ENCODE assay signal across 8 mouse cellular contexts in the genomic region with DNA sequence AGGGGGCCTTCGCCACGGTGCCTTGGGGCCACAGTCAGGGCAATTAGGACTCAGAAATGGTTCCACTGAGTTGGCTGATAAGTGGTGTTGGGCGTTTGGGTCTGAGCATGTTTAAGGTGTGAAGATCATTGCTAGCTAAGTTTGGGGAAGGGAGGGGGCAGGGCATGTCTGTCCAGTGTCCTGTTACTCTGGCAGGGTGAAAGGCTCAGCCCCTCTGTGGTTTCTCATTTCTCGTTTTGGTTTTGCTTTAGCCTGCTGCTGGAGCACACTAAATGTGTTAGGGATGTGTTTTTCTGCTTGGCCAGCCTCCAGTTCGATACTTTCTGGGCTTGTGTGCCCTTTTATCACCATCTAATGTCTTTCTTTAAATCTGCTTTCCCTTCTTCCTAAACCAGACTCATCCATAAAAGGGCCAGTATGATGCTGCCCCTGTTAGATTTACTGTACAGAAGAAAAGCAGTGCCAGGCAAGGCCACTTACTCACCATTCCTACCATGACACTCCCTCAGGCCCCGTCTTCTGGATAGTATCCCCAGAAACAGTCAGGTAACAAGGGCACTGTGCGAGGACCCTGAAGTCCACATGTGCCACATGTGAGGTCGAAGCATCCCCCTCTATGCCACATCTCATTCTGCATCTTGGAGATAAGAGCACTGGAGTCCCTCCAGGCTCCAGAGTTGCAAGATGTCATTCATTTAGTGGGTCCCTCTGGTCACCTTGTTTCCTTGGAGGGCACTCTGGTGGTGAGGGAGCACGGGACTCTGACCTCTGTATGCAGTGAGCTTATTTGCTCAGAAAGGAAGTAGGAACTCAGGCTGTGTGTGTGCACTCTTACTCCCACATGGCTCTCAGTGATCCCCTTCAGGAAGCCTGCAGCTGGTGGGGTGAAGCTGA. TPM values are rescaled to one million over a fixed set of nuclear protein-coding genes. Genes with fewer than 3 reads are reported as not detected.
DNase-seq lines count a peak whose midpoint lies in the region; ATAC-seq and TF ChIP-seq lines count a peak whose summit lies in the region.

No protein-coding gene starts in this region.

- peaks cover 65% of the 10 kb centered on the region for H3K4me1 ChIP-seq in hindbrain, embryonic 13.5 days (replicated peaks)
- peaks cover 36% of the 10 kb centered on the region for H3K4me1 ChIP-seq in hindbrain, embryonic 12.5 days
- H3K4me1 ChIP-seq in CH12.LX (ENCODE audit: control insufficient read depth in 1 of 2, insufficient read depth in 2 of 2): peaks cover 58 to 98% of the 10 kb centered on the region in 2 experiments
- peaks cover 94% of the 10 kb centered on the region for H3K4me1 ChIP-seq in heart, embryonic 13.5 days
- peaks cover 99% of the 10 kb centered on the region for H3K4me1 ChIP-seq in megakaryocyte, embryonic 14.5 days
- peaks cover 43% of the 10 kb centered on the region for H3K4me1 ChIP-seq in forebrain, embryonic 10.5 days

- in situ Hi-C loops in CH12.LX (cut with MboI; ENCODE audit: low pct_ligation_motif_present, low pct_unique_long_range_greater_than_20kb, low sequenced_read_pairs): no loop called here

- H3K27ac ChIP-seq in hindbrain, embryonic 13.5 days: peak overlapping the region; percentile 63
- no peak overlapping the region for H3K27ac ChIP-seq in hindbrain, embryonic 12.5 days
- peak overlapping the region; percentile 90 for H3K27ac ChIP-seq in CH12.LX (ENCODE audit: insufficient read depth, low read depth)
- peak overlapping the region; percentile 76 for H3K27ac ChIP-seq in heart, embryonic 13.5 days (replicated peaks)
- no peak overlapping the region for H3K27ac ChIP-seq in forebrain, embryonic 10.5 days

- TF ChIP-seq POLR2A in CH12.LX (IDR thresholded peaks at IDR 0.05; ENCODE audit: low read depth, low read length): no peak

- no peaks in the 10 kb centered on the region for H3K27me3 ChIP-seq in hindbrain, embryonic 13.5 days
- no peaks in the 10 kb centered on the region for H3K27me3 ChIP-seq in hindbrain, embryonic 12.5 days
- no peaks in the 10 kb centered on the region for H3K27me3 ChIP-seq in CH12.LX (replicated peaks)
- no peaks in the 10 kb centered on the region for H3K27me3 ChIP-seq in heart, embryonic 13.5 days (replicated peaks)
- H3K27me3 ChIP-seq in megakaryocyte, embryonic 14.5 days (replicated peaks): no peaks in the 10 kb centered on the region
- no peaks in the 10 kb centered on the region for H3K27me3 ChIP-seq in forebrain, embryonic 10.5 days (ENCODE audit: poor library complexity, severe bottlenecking)

- TF ChIP-seq EP300 in CH12.LX (IDR thresholded peaks at IDR 0.05; ENCODE audit: low read length): peak; percentile 90

- dilution Hi-C loops in CH12.LX (cut with MboI; ENCODE audit: extremely low pct_ligation_motif_present, extremely low pct_unique_long_range_greater_than_20kb, low sequenced_read_pairs): no loop called here

- no peak overlapping the region for H3K4me3 ChIP-seq in hindbrain, embryonic 13.5 days
- H3K4me3 ChIP-seq in hindbrain, embryonic 12.5 days: no peak overlapping the region
- peak overlapping the region in 1 of 3 experiments; percentile 34 for H3K4me3 ChIP-seq in CH12.LX (replicated peaks in 1 of 3; ENCODE audit: low read depth in 2 of 3, low read length in 2 of 3, poor library complexity in 1 of 3)
- no peak overlapping the region for H3K4me3 ChIP-seq in heart, embryonic 13.5 days
- H3K4me3 ChIP-seq in megakaryocyte, embryonic 14.5 days (replicated peaks): peak overlapping the region; percentile 80
- H3K4me3 ChIP-seq in forebrain, embryonic 10.5 days: no peak overlapping the region

- peak; percentile 79 for DNase-seq in CH12.LX (ENCODE audit: extremely low read depth)
- no peak for DNase-seq in thymus, postnatal 36 days
- DNase-seq in ovary, postnatal 10 days (ENCODE audit: low spot score): no peak
- DNase-seq in forebrain, embryonic 10.5 days (ENCODE audit: extremely low spot score, low spot score): no peak

- H3K36me3 ChIP-seq in hindbrain, embryonic 13.5 days: peaks cover 5% of the 10 kb centered on the region; the same call in 1 of the 2 replicates
- peaks cover 3% of the 10 kb centered on the region; the same call in 1 of the 2 replicates for H3K36me3 ChIP-seq in hindbrain, embryonic 12.5 days
- peaks cover 10 to 74% of the 10 kb centered on the region in 2 experiments for H3K36me3 ChIP-seq in CH12.LX (replicated peaks in 1 of 2; ENCODE audit: control insufficient read depth in 1 of 2, insufficient read depth in 1 of 2, low read length in 1 of 2)
- H3K36me3 ChIP-seq in heart, embryonic 13.5 days: peaks cover 28% of the 10 kb centered on the region
- peaks cover 87% of the 10 kb centered on the region for H3K36me3 ChIP-seq in megakaryocyte, embryonic 14.5 days (replicated peaks; ENCODE audit: low read length)
- H3K36me3 ChIP-seq in forebrain, embryonic 10.5 days (replicated peaks): peaks cover 28% of the 10 kb centered on the region

- no peak overlapping the region for H3K9ac ChIP-seq in hindbrain, embryonic 13.5 days
- no peak overlapping the region for H3K9ac ChIP-seq in hindbrain, embryonic 12.5 days
- H3K9ac ChIP-seq in CH12.LX (ENCODE audit: insufficient read depth, low read depth): peak overlapping the region; percentile 42; the same call in 1 of the 2 replicates
- H3K9ac ChIP-seq in heart, embryonic 13.5 days: peak overlapping the region; percentile 70

- H3K4me2 ChIP-seq in hindbrain, embryonic 13.5 days: no peak overlapping the region
- no peak overlapping the region for H3K4me2 ChIP-seq in hindbrain, embryonic 12.5 days (replicated peaks)
- H3K4me2 ChIP-seq in CH12.LX (ENCODE audit: insufficient read depth, low read depth, poor library complexity, severe bottlenecking): peak overlapping the region; percentile 86
- H3K4me2 ChIP-seq in heart, embryonic 13.5 days: peak overlapping the region; percentile 33

- peaks cover 75% of the 10 kb centered on the region for H3K79me2 ChIP-seq in CH12.LX (replicated peaks; ENCODE audit: control insufficient read depth, extremely low read depth, insufficient read depth, poor library complexity, severe bottlenecking)

- ATAC-seq in hindbrain, embryonic 13.5 days (ENCODE audit: low FRiP score): no peak
- ATAC-seq in hindbrain, embryonic 12.5 days (ENCODE audit: low FRiP score): no peak
- ATAC-seq in heart, embryonic 13.5 days (ENCODE audit: extremely low read depth, insufficient number of reproducible peaks, low FRiP score, low TSS enrichment): no peak

- TF ChIP-seq RAD21 in CH12.LX (IDR thresholded peaks at IDR 0.05; ENCODE audit: low read depth, low read length): no peak; the same call in 1 of the 2 replicates

- WGBS in hindbrain, embryonic 13.5 days: 75% methylated on average over 9 of the region's 9 CpGs
- WGBS in hindbrain, embryonic 12.5 days: 69% methylated on average over 9 of the region's 9 CpGs
- WGBS in heart, embryonic 13.5 days: 40% methylated on average over 9 of the region's 9 CpGs
- 78% methylated on average over 9 of the region's 9 CpGs for WGBS in forebrain, embryonic 10.5 days

- no peaks in the 10 kb centered on the region for H3K9me3 ChIP-seq in hindbrain, embryonic 13.5 days
- H3K9me3 ChIP-seq in hindbrain, embryonic 12.5 days (replicated peaks): no peaks in the 10 kb centered on the region
- no peaks in the 10 kb centered on the region for H3K9me3 ChIP-seq in CH12.LX (replicated peaks; ENCODE audit: low read length)
- H3K9me3 ChIP-seq in heart, embryonic 13.5 days: no peaks in the 10 kb centered on the region
- H3K9me3 ChIP-seq in megakaryocyte, embryonic 14.5 days: no peaks in the 10 kb centered on the region
- H3K9me3 ChIP-seq in forebrain, embryonic 10.5 days: no peaks in the 10 kb centered on the region

- no peak for TF ChIP-seq CTCF in CH12.LX (conservative IDR thresholded peaks at IDR 0.05 in 1 of 2, IDR thresholded peaks at IDR 0.05 in 1 of 2; ENCODE audit: low read depth in 2 of 2, low read length in 2 of 2)

TF ChIP-seq in CH12.LX, 34 proteins besides CTCF, POLR2A, EP300 and RAD21 (continues in another document):
- TF ChIP-seq MEF2A (IDR thresholded peaks at IDR 0.05; ENCODE audit: borderline replicate concordance, low read depth, low read length) (peak; percentile 73; the same call in 1 of the 2 replicates), USF1 (IDR thresholded peaks at IDR 0.05; ENCODE audit: low read depth, low read length) (no peak), ZMIZ1 (IDR thresholded peaks at IDR 0.05; ENCODE audit: low read depth, low read length) (no peak), MAX (IDR thresholded peaks at IDR 0.05; ENCODE audit: low read length) (peak; percentile 70), PAX5 (IDR thresholded peaks at IDR 0.05; ENCODE audit: low read length) (no peak), MAFK (IDR thresholded peaks at IDR 0.05; ENCODE audit: insufficient replicate concordance, low read length) (peak; percentile 41; the same call in 1 of the 2 replicates), MYC (IDR thresholded peaks at IDR 0.05; ENCODE audit: low read depth, low read length) (no peak; the same call in none of the 2 replicates), CHD1 (IDR thresholded peaks at IDR 0.05; ENCODE audit: low read depth, low read length) (no peak), ELF1 (IDR thresholded peaks at IDR 0.05; ENCODE audit: low read depth, low read length) (no peak), TCF12 (IDR thresholded peaks at IDR 0.05; ENCODE audit: low read depth, low read length) (peak; percentile 47; the same call in 1 of the 2 replicates), CHD2 (IDR thresholded peaks at IDR 0.05; ENCODE audit: low read length) (peak; percentile 92), KAT2A (IDR thresholded peaks at IDR 0.05; ENCODE audit: insufficient replicate concordance, low read length) (no peak), JUND (conservative IDR thresholded peaks at IDR 0.05; ENCODE audit: low read depth, low read length) (no peak; the same call in 1 of the 2 replicates), ZKSCAN1 (IDR thresholded peaks at IDR 0.05; ENCODE audit: borderline replicate concordance, low read depth, low read length) (no peak), RCOR1 (conservative IDR thresholded peaks at IDR 0.05; ENCODE audit: low read depth, low read length) (no peak; the same call in 1 of the 2 replicates), MXI1 (IDR thresholded peaks at IDR 0.05; ENCODE audit: low read depth, low read length) (peak; percentile 21; the same call in 1 of the 2 replicates), MAZ (IDR thresholded peaks at IDR 0.05; ENCODE audit: low read depth, low read length) (0 out of 2 replicates have a peak, but pooled peaks have one; percentile 18)

RNA-seq across cellular contexts. Expression of a gene that starts 15.8 kb away (rescaled TPM):
- polyA plus RNA-seq in hindbrain, embryonic 13.5 days (2015; fragmentation: Nextera tagmentation; extraction: Ambion mirVana): 340 and 343 TPM in 2 replicates
- polyA plus RNA-seq in hindbrain, embryonic 12.5 days (2016; fragmentation: Nextera tagmentation; extraction: Ambion mirVana): 335 and 369 TPM in 2 replicates
- 83.5 and 86.4 TPM in 2 replicates for total RNA-seq in CH12.LX (2012; rRNA removed)
- total RNA-seq in CH12.LX (2014; rRNA removed): 144 and 160 TPM in 2 replicates
- 382 and 388 TPM in 2 replicates for polyA plus RNA-seq in CH12.LX (2012; ENCODE audit: insufficient read length, low read depth)
- 376 and 386 TPM in 2 replicates for polyA plus RNA-seq in heart, embryonic 13.5 days (2015; fragmentation: Nextera tagmentation; extraction: Ambion mirVana)
- 104 and 238 TPM in 2 replicates for polyA plus RNA-seq in megakaryocyte, embryonic 14.5 days (2012; ENCODE audit: insufficient read depth, low replicate concordance)
- polyA plus RNA-seq in forebrain, embryonic 10.5 days (2016; fragmentation: Nextera tagmentation; extraction: Ambion mirVana): 340 and 360 TPM in 2 replicates

Comparison
In these comparisons a context has a peak if more than half of its experiments do, and no peak if none do; other contexts are left out.
1. H3K27ac ChIP-seq: peak in hindbrain, embryonic 13.5 days (single experiment), CH12.LX (single experiment) and heart, embryonic 13.5 days (single experiment); none in hindbrain, embryonic 12.5 days (single experiment) and forebrain, embryonic 10.5 days (single experiment).
2. H3K4me2 ChIP-seq: peak in CH12.LX (single experiment) and heart, embryonic 13.5 days (single experiment); none in hindbrain, embryonic 13.5 days (single experiment) and hindbrain, embryonic 12.5 days (single experiment).
3. H3K9ac ChIP-seq: peak in CH12.LX (single experiment) and heart, embryonic 13.5 days (single experiment); none in hindbrain, embryonic 13.5 days (single experiment) and hindbrain, embryonic 12.5 days (single experiment).